Mouse (Mus musculus) forebrain, embryonic 16.5 days (tissue): ENCODE data around the gene C1ql4. TPM values are rescaled to one million over a fixed set of nuclear protein-coding genes. Genes with fewer than 3 reads are reported as not detected.
A peak's percentile ranks its signal among the peaks of the same experiment; 100 is the strongest.
"Not testable (repeated sequence)": the region's sequence is repeated elsewhere in the genome, so short reads cannot be mapped to it uniquely, and the experiment has no call there.

Source experiments
- ATAC-seq: fragments of 200-750 bp; cut with Nextera tagmentation; 2 replicates; pipeline ENCODE4 v1.8.0; 2017; ENCODE audit warnings: mild to moderate bottlenecking, moderate library complexity
- H3K27ac ChIP-seq: fragments of 300-500 bp; sonication (generic); 2 replicates; pipeline ENCODE4 v1.5.1; 2014; ENCODE audit warnings: low read length, control low read depth
- H3K27me3 ChIP-seq: fragments of 300-500 bp; sonication (generic); replicated peaks from 2 replicates; pipeline ENCODE4 v1.6.1; 2014; ENCODE audit warnings: low read length; ENCODE audit not compliant: control insufficient read depth, insufficient read depth
- H3K36me3 ChIP-seq: fragments of 300-500 bp; sonication (generic); 2 replicates; pipeline ENCODE4 v1.6.1; 2014; ENCODE audit not compliant: control insufficient read depth, insufficient read depth
- H3K4me1 ChIP-seq: fragments of 300-500 bp; sonication (generic); replicated peaks from 2 replicates; pipeline ENCODE4 v1.6.1; 2014; ENCODE audit warnings: low read length; ENCODE audit not compliant: control insufficient read depth, insufficient read depth
- H3K4me2 ChIP-seq: fragments of 300-500 bp; sonication (generic); 2 replicates; pipeline ENCODE4 v1.6.1; 2014; ENCODE audit warnings: mild to moderate bottlenecking, low read length, control low read depth
- H3K4me3 ChIP-seq: fragments of 300-500 bp; sonication (generic); replicated peaks from 2 replicates; pipeline ENCODE4 v1.5.1; 2014; ENCODE audit warnings: mild to moderate bottlenecking, low read length, control low read depth
- H3K9ac ChIP-seq: fragments of 300-500 bp; sonication (generic); replicated peaks from 2 replicates; pipeline ENCODE4 v1.6.1; 2014; ENCODE audit warnings: low read depth, low read length, control low read depth
- H3K9me3 ChIP-seq: fragments of 300-500 bp; sonication (generic); 2 replicates; pipeline ENCODE4 v1.6.1; 2016; ENCODE audit warnings: low read length; ENCODE audit not compliant: control insufficient read depth
- WGBS: fragments of 180-500 bp; shearing (Covaris S2); extraction: QIAGEN DNeasy Blood & Tissue Kit; methylation state at CpG from one replicate; pipeline ENCODE4 v1.1.7; 2014; 5-methylcytosine and 5-hydroxymethylcytosine counted together
- polyA plus RNA-seq: library from polyadenylated mRNA; unstranded; fragments of >200 nt; fragmentation: Nextera tagmentation; extraction: Ambion mirVana; gene quantifications from 2 replicates; pipeline ENCODE4 v1.2.1, GENCODE M21; 2015

The C1ql4 gene
- polyA plus RNA-seq, 1 experiment from 2014 or later: not detected

DNA sequence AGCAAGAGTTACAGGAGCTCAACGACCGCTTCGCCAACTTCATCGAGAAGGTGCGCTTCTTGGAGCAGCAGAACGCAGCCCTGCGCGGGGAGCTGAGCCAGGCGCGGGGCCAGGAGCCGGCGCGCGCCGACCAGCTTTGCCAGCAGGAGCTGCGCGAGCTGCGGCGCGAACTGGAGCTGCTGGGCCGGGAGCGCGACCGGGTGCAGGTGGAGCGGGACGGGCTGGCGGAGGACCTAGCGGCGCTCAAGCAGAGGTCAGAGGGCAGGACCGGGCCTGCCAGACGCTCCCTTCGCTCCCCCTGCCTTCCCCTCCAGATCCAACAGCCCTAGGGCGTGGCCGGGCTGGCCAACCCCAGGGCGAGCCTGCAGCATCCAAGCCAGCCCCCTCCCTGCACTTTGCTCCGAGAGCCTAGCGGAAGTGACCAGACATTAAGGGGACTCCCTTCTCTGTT is 32.1 kb downstream of the C1ql4 start:
- Histone ChIP-seq H3K9ac (peak overlapping the region; percentile 53), H3K4me1 (peaks cover 28% of the 10 kb centered on the region), H3K4me2 (peak overlapping the region; percentile 81), H3K27me3 (peaks cover 55% of the 10 kb centered on the region), H3K27ac (no peak overlapping the region), H3K4me3 (peak overlapping the region; percentile 44), H3K36me3 (no peaks in the 10 kb centered on the region), H3K9me3 (no peaks in the 10 kb centered on the region)
- 0% methylated on average over 35 of the region's 37 CpGs for WGBS
- ATAC-seq: peak; percentile 63; the same call in 1 of the 2 replicates

- peak within 1 kb of the TSS; percentile 44 for H3K4me3 ChIP-seq
- WGBS: 2% methylated on average over 26 of the region's 30 CpGs
- peaks cover 55% of the 10 kb centered on the region for H3K27me3 ChIP-seq
- no peaks in the 10 kb centered on the region for H3K9me3 ChIP-seq
- peaks cover 28% of the 10 kb centered on the region for H3K4me1 ChIP-seq
- H3K36me3 ChIP-seq: no peaks in the 10 kb centered on the region
- ATAC-seq: no peak
- H3K9ac ChIP-seq: peak within 1 kb of the TSS; percentile 53
- peak within 1 kb of the TSS; percentile 81 for H3K4me2 ChIP-seq
- H3K27ac ChIP-seq: no peak within 1 kb of the TSS
Observed at GRCm38 (mm10) chr15:99055040-99055439, 32.6 kb downstream of the C1ql4 start, which contains the start of gene Prph. Gene Prph, plus strand, starts transcription at chr15:99055174.

DNA sequence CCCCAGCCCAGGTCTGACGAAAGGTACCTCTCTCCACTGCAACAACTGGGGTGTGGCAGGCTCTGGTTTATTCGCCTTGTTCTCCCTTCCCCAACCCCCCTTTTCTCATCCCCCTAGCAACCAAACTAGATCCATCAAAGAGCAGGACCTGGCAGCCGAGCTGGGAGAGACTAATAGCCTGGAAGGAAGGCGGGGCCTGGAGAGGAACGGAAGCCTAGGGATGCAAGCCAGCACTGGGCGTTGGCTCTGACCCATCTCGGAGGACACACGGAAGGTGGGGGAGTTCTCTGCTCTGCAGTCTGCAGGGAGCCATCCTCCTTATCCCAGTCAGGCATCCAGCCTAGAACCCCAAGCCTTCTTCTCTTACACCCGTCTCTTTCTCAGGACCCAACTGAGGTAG is 34.2 kb downstream of the C1ql4 start:
- WGBS: 5% methylated on average over 9 of the region's 9 CpGs

GRCm38 (mm10) chr15:99049473-99050253 is 38.0 kb downstream of the C1ql4 start:
- H3K36me3 ChIP-seq: no peaks in the 10 kb centered on the region
- H3K9me3 ChIP-seq: no peaks in the 10 kb centered on the region
- no peak overlapping the region for H3K27ac ChIP-seq
- no peak overlapping the region for H3K9ac ChIP-seq
- 32% methylated on average over 13 of the region's 13 CpGs for WGBS
- H3K4me3 ChIP-seq: no peak overlapping the region
- H3K4me2 ChIP-seq: no peak overlapping the region
- peaks cover 8% of the 10 kb centered on the region for H3K4me1 ChIP-seq
- no peak for ATAC-seq
- H3K27me3 ChIP-seq: peaks cover 12% of the 10 kb centered on the region

More for the DNA sequence above, 34.2 kb downstream of the C1ql4 start:
- H3K9ac ChIP-seq: no peak overlapping the region
- H3K27me3 ChIP-seq: peaks cover 45% of the 10 kb centered on the region
- H3K9me3 ChIP-seq: no peaks in the 10 kb centered on the region
- no peaks in the 10 kb centered on the region for H3K36me3 ChIP-seq
- no peak for ATAC-seq
- H3K4me2 ChIP-seq: no peak overlapping the region
- H3K4me1 ChIP-seq: peaks cover 28% of the 10 kb centered on the region
- no peak overlapping the region for H3K4me3 ChIP-seq
- no peak overlapping the region for H3K27ac ChIP-seq

DNA sequence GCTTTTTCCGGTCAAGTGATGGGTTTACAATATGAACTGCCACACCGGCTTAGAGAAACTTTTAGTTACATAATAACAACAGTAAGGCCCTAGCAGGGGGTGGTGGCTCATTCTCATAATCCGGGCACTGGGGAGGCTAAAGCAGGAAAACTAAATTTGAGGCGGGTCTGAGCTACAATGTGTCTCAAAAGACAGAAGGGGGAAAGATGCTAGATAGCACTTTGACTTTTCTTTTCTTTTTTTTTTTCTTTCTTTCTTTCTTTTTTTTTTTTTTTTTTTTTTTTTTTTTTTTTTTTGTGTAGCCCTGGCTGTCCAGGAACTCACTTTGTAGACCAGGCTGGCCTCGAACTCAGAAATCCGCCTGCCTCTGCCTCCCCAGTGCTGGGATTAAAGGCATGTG is 41.9 kb downstream of the C1ql4 start:
- not testable (repeated sequence) for ATAC-seq, H3K9me3 ChIP-seq
- WGBS: 79% methylated on average over 6 of the region's 6 CpGs

DNA sequence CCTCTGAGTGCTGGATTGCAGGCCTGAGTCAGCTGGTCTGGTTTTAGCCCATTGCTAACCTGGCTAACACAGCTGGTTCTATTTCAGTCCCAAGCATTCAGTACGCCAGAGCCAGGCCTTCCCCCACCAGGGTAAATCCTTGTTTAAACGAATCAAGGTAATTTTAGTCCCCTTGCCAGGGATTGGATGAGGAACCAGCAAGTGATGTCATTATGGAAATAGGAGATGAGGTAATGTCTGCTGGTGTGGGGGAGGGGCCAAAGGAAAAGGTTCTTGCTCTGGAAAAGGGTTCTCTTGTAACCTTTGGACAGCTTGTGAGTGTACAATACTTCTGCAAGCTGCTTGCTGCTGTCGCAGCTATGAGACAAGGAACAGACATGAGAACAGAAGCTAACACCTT is 42.8 kb downstream of the C1ql4 start:
- WGBS: 23% methylated on average over 3 of the region's 3 CpGs
- Histone ChIP-seq H3K9ac (no peak overlapping the region), H3K36me3 (no peaks in the 10 kb centered on the region), H3K27ac (no peak overlapping the region), H3K4me3 (no peak overlapping the region), H3K4me1 (peaks cover 5% of the 10 kb centered on the region), H3K27me3 (no peaks in the 10 kb centered on the region), H3K4me2 (no peak overlapping the region), H3K9me3 (no peaks in the 10 kb centered on the region)
- no peak for ATAC-seq

More for the DNA sequence above, 41.9 kb downstream of the C1ql4 start:
- H3K4me3 ChIP-seq, H3K4me2 ChIP-seq, H3K9ac ChIP-seq, H3K27me3 ChIP-seq, H3K4me1 ChIP-seq, H3K36me3 ChIP-seq, H3K27ac ChIP-seq: not testable (repeated sequence)

GRCm38 (mm10) chr15:99042334-99042733 is 45.3 kb downstream of the C1ql4 start:
- 88% methylated on average over 5 of the region's 5 CpGs for WGBS
- H3K4me1 ChIP-seq: peaks cover 5% of the 10 kb centered on the region
- no peaks in the 10 kb centered on the region for H3K36me3 ChIP-seq
- no peak overlapping the region for H3K4me2 ChIP-seq
- ATAC-seq: no peak
- no peak overlapping the region for H3K4me3 ChIP-seq
- H3K27ac ChIP-seq: no peak overlapping the region
- no peak overlapping the region for H3K9ac ChIP-seq
- H3K27me3 ChIP-seq: no peaks in the 10 kb centered on the region
- no peaks in the 10 kb centered on the region for H3K9me3 ChIP-seq

GRCm38 (mm10) chr15:99040920-99041856 is 46.4 kb downstream of the C1ql4 start:
- H3K27ac ChIP-seq: no peak overlapping the region
- H3K4me3 ChIP-seq: no peak overlapping the region
- peak overlapping the region; percentile 20; the same call in 1 of the 2 replicates for H3K4me2 ChIP-seq
- no peaks in the 10 kb centered on the region for H3K9me3 ChIP-seq
- 31% methylated on average over 21 of the region's 21 CpGs for WGBS
- H3K9ac ChIP-seq: 0 out of 2 replicates have a peak overlapping the region, but pooled peaks have one; percentile 7
- no peak for ATAC-seq
- H3K4me1 ChIP-seq: peaks cover 5% of the 10 kb centered on the region
- no peaks in the 10 kb centered on the region for H3K27me3 ChIP-seq
- H3K36me3 ChIP-seq: no peaks in the 10 kb centered on the region
